Comparison of ENCODE assay signal across 18 mouse cellular contexts in genomic region chr11:50415563-50416241, GRCm38 (mm10). TPM values are rescaled to one million over a fixed set of nuclear protein-coding genes. Genes with fewer than 3 reads are reported as not detected.
A peak's percentile ranks its signal among the peaks of the same experiment; 100 is the strongest.
DNase-seq lines count a peak whose midpoint lies in the region; ATAC-seq and TF ChIP-seq lines count a peak whose summit lies in the region.
"Had no signal": no experiment of that assay in that cellular context is flagged by ENCODE, and none has a peak within 500 bp of the region (broad histone marks: within the 10 kb centered on the region; RNA-seq: fewer than 3 reads in every experiment).

No protein-coding gene starts in this region.

- no peaks in the 10 kb centered on the region; the same call in 1 of the 2 replicates for H3K36me3 ChIP-seq in liver, embryonic 16.5 days (ENCODE audit: control insufficient read depth, insufficient read depth)
- no peaks in the 10 kb centered on the region; the same call in 1 of the 2 replicates for H3K36me3 ChIP-seq in liver, embryonic 11.5 days (ENCODE audit: control insufficient read depth, insufficient read depth, low read length)
- H3K36me3 ChIP-seq in CH12.LX (replicated peaks in 1 of 2; ENCODE audit: control insufficient read depth in 1 of 2, insufficient read depth in 1 of 2, low read length in 1 of 2): peaks cover 36 to 62% of the 10 kb centered on the region in 2 experiments

- TF ChIP-seq CTCF in CH12.LX (conservative IDR thresholded peaks at IDR 0.05 in 1 of 2, IDR thresholded peaks at IDR 0.05 in 1 of 2; ENCODE audit: low read depth in 2 of 2, low read length in 2 of 2): peak in 1 of 2 experiments; percentile 7; a peak in 1 of 4 replicates
- TF ChIP-seq CTCF in bone marrow, adult 2 months (IDR thresholded peaks at IDR 0.05; ENCODE audit: control insufficient read depth, insufficient read depth, low read length): no peak

- in situ Hi-C loops in CH12.LX (cut with MboI; ENCODE audit: low pct_ligation_motif_present, low pct_unique_long_range_greater_than_20kb, low sequenced_read_pairs): no loop called here

- H3K4me1 ChIP-seq in liver, embryonic 16.5 days (ENCODE audit: control insufficient read depth, low read depth, low read length): no peaks in the 10 kb centered on the region
- H3K4me1 ChIP-seq in liver, embryonic 11.5 days (replicated peaks; ENCODE audit: control insufficient read depth, insufficient read depth, low read length): no peaks in the 10 kb centered on the region
- peaks cover 6 to 33% of the 10 kb centered on the region in 2 experiments for H3K4me1 ChIP-seq in CH12.LX (ENCODE audit: control insufficient read depth in 1 of 2, insufficient read depth in 2 of 2)
- H3K4me1 ChIP-seq in bone marrow, adult 2 months (ENCODE audit: control insufficient read depth, insufficient read depth, low read length): peaks cover 5% of the 10 kb centered on the region
- H3K4me1 ChIP-seq: hindbrain, embryonic 10.5 days had no signal

- H3K4me2 ChIP-seq in liver, embryonic 16.5 days (ENCODE audit: low read depth, low read length): no peak overlapping the region
- no peak overlapping the region for H3K4me2 ChIP-seq in liver, embryonic 11.5 days
- H3K4me2 ChIP-seq in CH12.LX (ENCODE audit: insufficient read depth, low read depth, poor library complexity, severe bottlenecking): no peak overlapping the region
- H3K4me2 ChIP-seq: heart, embryonic 11.5 days had no signal

- no peak for DNase-seq in liver, embryonic 11.5 days (ENCODE audit: low spot score)
- no peak for DNase-seq in CH12.LX (ENCODE audit: extremely low read depth)
- DNase-seq in cerebellum, adult 9-11 months: no peak
- DNase-seq: adrenal gland, postnatal 14 days; cerebellum, adult 11-12 months; cerebellum, postnatal 25 days; kidney, adult 18-20 months; right cerebral cortex, postnatal 25 days; spleen, adult 18-20 months had no signal

- no peak for TF ChIP-seq RAD21 in CH12.LX (IDR thresholded peaks at IDR 0.05; ENCODE audit: low read depth, low read length)

- ATAC-seq in liver, embryonic 16.5 days (ENCODE audit: low read depth): peak; percentile 7; the same call in 1 of the 2 replicates
- no peak for ATAC-seq in liver, embryonic 11.5 days (replicated peaks; ENCODE audit: low FRiP score)
- ATAC-seq in megakaryocyte progenitor cell, adult 5-6 weeks (replicated peaks; ENCODE audit: poor library complexity): peak; percentile 96
- no peak for ATAC-seq in cerebellum, adult (ENCODE audit: insufficient number of reproducible peaks, low FRiP score, low TSS enrichment)
- ATAC-seq: forebrain, embryonic 14.5 days; midbrain, embryonic 16.5 days had no signal

- H3K9me3 ChIP-seq in liver, embryonic 16.5 days (replicated peaks; ENCODE audit: control insufficient read depth, low read length): no peaks in the 10 kb centered on the region
- no peaks in the 10 kb centered on the region for H3K9me3 ChIP-seq in liver, embryonic 11.5 days (ENCODE audit: control insufficient read depth, low read length)
- H3K9me3 ChIP-seq in CH12.LX (replicated peaks; ENCODE audit: low read length): no peaks in the 10 kb centered on the region
- H3K9me3 ChIP-seq: hindbrain, embryonic 10.5 days had no signal

- no peak overlapping the region for H3K27ac ChIP-seq in liver, embryonic 16.5 days (ENCODE audit: low read length)
- H3K27ac ChIP-seq in liver, embryonic 11.5 days (ENCODE audit: low read depth, low read length): no peak overlapping the region
- no peak overlapping the region for H3K27ac ChIP-seq in CH12.LX (ENCODE audit: insufficient read depth, low read depth)
- 0 out of 2 replicates have a peak overlapping the region, but pooled peaks have one; percentile 9 for H3K27ac ChIP-seq in bone marrow, adult 2 months (ENCODE audit: control insufficient read depth, insufficient read depth, low read depth, low read length, poor library complexity)
- H3K27ac ChIP-seq: hindbrain, embryonic 10.5 days; liver, embryonic 14.5 days had no signal

- H3K4me3 ChIP-seq in liver, embryonic 16.5 days (ENCODE audit: low read depth, low read length): no peak overlapping the region
- no peak overlapping the region for H3K4me3 ChIP-seq in liver, embryonic 11.5 days (ENCODE audit: low read depth, low read length)
- no peak overlapping the region for H3K4me3 ChIP-seq in CH12.LX (replicated peaks in 1 of 3; ENCODE audit: low read depth in 2 of 3, low read length in 2 of 3, poor library complexity in 1 of 3)
- no peak overlapping the region for H3K4me3 ChIP-seq in bone marrow, adult 2 months (replicated peaks; ENCODE audit: control insufficient read depth, low read depth, low read length)
- H3K4me3 ChIP-seq: hindbrain, embryonic 10.5 days had no signal

- no peaks in the 10 kb centered on the region for H3K79me2 ChIP-seq in CH12.LX (replicated peaks; ENCODE audit: control insufficient read depth, extremely low read depth, insufficient read depth, poor library complexity, severe bottlenecking)

- dilution Hi-C loops in CH12.LX (cut with MboI; ENCODE audit: extremely low pct_ligation_motif_present, extremely low pct_unique_long_range_greater_than_20kb, low sequenced_read_pairs): no loop called here

- WGBS in liver, embryonic 16.5 days (ENCODE audit: insufficient replicate concordance): 50% methylated on average over 6 of the region's 6 CpGs
- 73% methylated on average over 6 of the region's 6 CpGs for WGBS in liver, embryonic 11.5 days
- 41% methylated on average over 6 of the region's 6 CpGs for WGBS in bone marrow, adult 2 months

- TF ChIP-seq EP300 in CH12.LX (IDR thresholded peaks at IDR 0.05; ENCODE audit: low read length): no peak

- H3K27me3 ChIP-seq in liver, embryonic 16.5 days (ENCODE audit: control insufficient read depth, insufficient read depth, low read depth, low read length): no peaks in the 10 kb centered on the region
- no peaks in the 10 kb centered on the region for H3K27me3 ChIP-seq in liver, embryonic 11.5 days (replicated peaks; ENCODE audit: control insufficient read depth, insufficient read depth, low read length)
- H3K27me3 ChIP-seq in CH12.LX (replicated peaks): no peaks in the 10 kb centered on the region

- TF ChIP-seq POLR2A in CH12.LX (IDR thresholded peaks at IDR 0.05; ENCODE audit: low read depth, low read length): no peak
- no peak for TF ChIP-seq POLR2A in bone marrow, adult 2 months (IDR thresholded peaks at IDR 0.05; ENCODE audit: borderline replicate concordance, control insufficient read depth, low read depth, low read length)

- no peak overlapping the region for H3K9ac ChIP-seq in liver, embryonic 16.5 days (ENCODE audit: low read depth, low read length)
- H3K9ac ChIP-seq in liver, embryonic 11.5 days (ENCODE audit: low read depth, low read length): no peak overlapping the region
- no peak overlapping the region for H3K9ac ChIP-seq in CH12.LX (ENCODE audit: insufficient read depth, low read depth)
- H3K9ac ChIP-seq: liver, embryonic 14.5 days had no signal

TF ChIP-seq in CH12.LX, 34 proteins besides CTCF, POLR2A, EP300 and RAD21:
- TF ChIP-seq JUND (conservative IDR thresholded peaks at IDR 0.05; ENCODE audit: low read depth, low read length): no peak
- no peak for TF ChIP-seq MAX (IDR thresholded peaks at IDR 0.05; ENCODE audit: low read length)
- no peak for TF ChIP-seq JUN (IDR thresholded peaks at IDR 0.05; ENCODE audit: insufficient read depth, low read depth, low read length)
- no peak for TF ChIP-seq MXI1 (IDR thresholded peaks at IDR 0.05; ENCODE audit: low read depth, low read length)
- no peak for TF ChIP-seq E2F4 (IDR thresholded peaks at IDR 0.05; ENCODE audit: insufficient replicate concordance, low read depth, low read length)
- TF ChIP-seq NRF1 (IDR thresholded peaks at IDR 0.05; ENCODE audit: low read depth, low read length): peak; percentile 46; the same call in 1 of the 2 replicates
- no peak for TF ChIP-seq ZKSCAN1 (IDR thresholded peaks at IDR 0.05; ENCODE audit: borderline replicate concordance, low read depth, low read length)
- TF ChIP-seq GABPA (IDR thresholded peaks at IDR 0.05; ENCODE audit: insufficient replicate concordance, low read depth, low read length): no peak
- peak; percentile 77 for TF ChIP-seq ZNF384 (IDR thresholded peaks at IDR 0.05; ENCODE audit: low read depth, low read length)
- TF ChIP-seq MEF2A (IDR thresholded peaks at IDR 0.05; ENCODE audit: borderline replicate concordance, low read depth, low read length): no peak
- TF ChIP-seq SIN3A (IDR thresholded peaks at IDR 0.05; ENCODE audit: low read length): no peak
- no peak for TF ChIP-seq UBTF (IDR thresholded peaks at IDR 0.05; ENCODE audit: low read depth, low read length)
- TF ChIP-seq KAT2A (IDR thresholded peaks at IDR 0.05; ENCODE audit: insufficient replicate concordance, low read length): no peak
- TF ChIP-seq POLR2AphosphoS2 (IDR thresholded peaks at IDR 0.05; ENCODE audit: low read depth, low read length): no peak
- no peak for TF ChIP-seq SMC3 (IDR thresholded peaks at IDR 0.05; ENCODE audit: low read depth, low read length)

RNA-seq across cellular contexts. Expression of gene Rufy1, which starts 15.2 kb away (rescaled TPM):
- polyA plus RNA-seq in liver, embryonic 16.5 days (2015; fragmentation: Nextera tagmentation; extraction: Ambion mirVana): 6.0 and 8.4 TPM in 2 replicates
- 18.7 and 19.2 TPM in 2 replicates for polyA plus RNA-seq in liver, embryonic 11.5 days (2014; fragmentation: Nextera tagmentation; extraction: Ambion mirVana)
- total RNA-seq in CH12.LX (2012; rRNA removed): 11.0 and 15.8 TPM in 2 replicates
- 17.8 and 18.0 TPM in 2 replicates for total RNA-seq in CH12.LX (2014; rRNA removed)
- 21.3 and 24.5 TPM in 2 replicates for polyA plus RNA-seq in CH12.LX (2012; ENCODE audit: insufficient read length, low read depth)
- polyA plus RNA-seq in bone marrow, adult 2 months (2011; ENCODE audit: insufficient read depth, insufficient read length, low replicate concordance, missing spikeins): 7.7 and 12.5 TPM in 2 replicates
- 29.5 and 38.1 TPM in 2 replicates for total RNA-seq in megakaryocyte progenitor cell, adult 5-6 weeks (2015)
- total RNA-seq in megakaryocyte progenitor cell, adult 5-6 weeks (2017): 42.5 and 48.5 TPM in 2 replicates

RNA-seq across cellular contexts. Expression of gene Hnrnph1, which starts 38.9 kb away (rescaled TPM):
- 93.6 and 95.8 TPM in 2 replicates for polyA plus RNA-seq in liver, embryonic 16.5 days (2015; fragmentation: Nextera tagmentation; extraction: Ambion mirVana)
- 341 and 346 TPM in 2 replicates for polyA plus RNA-seq in liver, embryonic 11.5 days (2014; fragmentation: Nextera tagmentation; extraction: Ambion mirVana)
- 239 and 320 TPM in 2 replicates for total RNA-seq in CH12.LX (2012; rRNA removed)
- 428 and 524 TPM in 2 replicates for total RNA-seq in CH12.LX (2014; rRNA removed)
- polyA plus RNA-seq in CH12.LX (2012; ENCODE audit: insufficient read length, low read depth): 829 and 841 TPM in 2 replicates
- polyA plus RNA-seq in bone marrow, adult 2 months (2011; ENCODE audit: insufficient read depth, insufficient read length, low replicate concordance, missing spikeins): 245 and 271 TPM in 2 replicates
- total RNA-seq in megakaryocyte progenitor cell, adult 5-6 weeks (2015): 748 and 912 TPM in 2 replicates
- total RNA-seq in megakaryocyte progenitor cell, adult 5-6 weeks (2017): 703 and 864 TPM in 2 replicates

Comparison
In these comparisons a context has a peak if more than half of its experiments do, and no peak if none do; other contexts are left out.
1. ATAC-seq: peak in liver, embryonic 16.5 days (single experiment) and megakaryocyte progenitor cell, adult 5-6 weeks (single experiment); none in liver, embryonic 11.5 days (single experiment) and cerebellum, adult (single experiment).